Mouse (Mus musculus) ES-Bruce4 (cell line): ENCODE data around the gene Krtap28-13.

Source experiments
- CTCF ChIP-seq: IDR thresholded peaks from one replicate; pipeline ENCODE4 v1.8.1; 2011; ENCODE audit warnings: low read depth, low read length
- EP300 ChIP-seq: IDR thresholded peaks from 2 replicates; pipeline ENCODE4 v1.6.1; 2011; ENCODE audit warnings: low read depth, low read length; ENCODE audit not compliant: insufficient read depth
- POLR2A ChIP-seq: IDR thresholded peaks from one replicate; pipeline ENCODE4 v1.8.1; 2011; ENCODE audit warnings: low read length; ENCODE audit not compliant: insufficient read depth

DNA sequence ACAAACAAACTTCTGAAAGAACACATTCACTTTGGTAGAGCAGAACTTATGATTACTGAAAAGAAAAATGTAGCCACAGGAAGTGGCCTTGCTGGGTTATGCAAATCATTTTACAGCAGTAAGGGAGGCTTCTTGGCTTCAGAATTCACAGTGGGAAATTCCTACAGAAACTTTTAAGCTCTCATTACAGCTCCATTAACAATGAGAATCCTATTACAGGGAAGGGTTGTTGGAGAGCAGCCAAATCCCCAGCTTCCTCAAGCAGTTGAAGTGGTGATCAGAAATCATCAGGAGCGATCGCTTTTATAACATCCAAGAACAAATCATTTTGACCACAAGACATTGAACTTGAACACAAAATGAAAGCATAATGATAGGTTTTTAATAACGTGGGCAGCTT lies 41.2 kb downstream of the Krtap28-13 start:
- TF ChIP-seq CTCF (no peak), POLR2A (no peak), EP300 (no peak)
